Mouse (Mus musculus): Measurements from ENCODE around the gene Lcat. TPM values are rescaled to one million over a fixed set of nuclear protein-coding genes. Genes with fewer than 3 reads are reported as not detected.

Lcat gene
- total RNA-seq, 2 experiments from 2014 or later = 1.3 to 1.9 TPM

DNA sequence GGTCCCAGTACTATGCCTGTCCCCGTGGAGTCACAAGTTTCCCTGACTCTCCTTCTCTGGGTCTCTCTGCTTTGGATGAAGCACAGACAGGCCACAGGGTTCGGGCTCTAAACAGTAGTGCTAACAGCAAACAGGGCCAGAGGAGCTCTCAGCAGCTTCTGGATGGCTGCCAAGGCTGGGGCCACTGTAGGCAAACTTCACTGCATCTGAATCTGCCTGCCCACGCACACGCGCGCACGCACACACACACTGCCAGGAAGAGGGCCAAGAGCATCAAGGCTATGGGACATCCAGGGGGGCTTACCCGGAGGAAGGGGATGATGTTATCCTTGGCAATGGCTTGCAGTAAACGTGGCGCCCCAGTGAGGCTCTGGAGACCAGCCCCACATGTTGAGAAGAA is 6.2 kb upstream of the Lcat start:
- DNase-seq = peak; percentile 57 to 73

DNA sequence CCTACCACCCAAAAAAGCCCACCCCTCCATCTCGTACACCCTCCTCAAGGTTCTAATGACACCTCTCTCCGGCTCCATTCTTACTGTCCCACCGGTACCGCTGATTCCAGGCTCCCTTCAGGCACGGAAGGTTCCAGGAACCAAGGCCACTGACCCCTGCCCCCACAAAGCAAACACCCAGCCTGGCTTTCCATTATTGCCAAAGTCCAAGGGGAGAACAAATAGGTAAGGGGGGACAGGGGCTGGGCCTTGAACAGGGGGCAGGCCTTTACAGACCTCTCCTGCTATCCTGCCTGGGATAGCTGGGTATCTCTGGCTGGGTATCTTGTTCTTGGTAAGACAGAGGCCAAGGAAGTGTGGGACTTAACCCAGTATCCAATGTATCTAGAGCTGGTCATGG is 640 bp downstream of the Lcat start:
- no peak for DNase-seq

DNA sequence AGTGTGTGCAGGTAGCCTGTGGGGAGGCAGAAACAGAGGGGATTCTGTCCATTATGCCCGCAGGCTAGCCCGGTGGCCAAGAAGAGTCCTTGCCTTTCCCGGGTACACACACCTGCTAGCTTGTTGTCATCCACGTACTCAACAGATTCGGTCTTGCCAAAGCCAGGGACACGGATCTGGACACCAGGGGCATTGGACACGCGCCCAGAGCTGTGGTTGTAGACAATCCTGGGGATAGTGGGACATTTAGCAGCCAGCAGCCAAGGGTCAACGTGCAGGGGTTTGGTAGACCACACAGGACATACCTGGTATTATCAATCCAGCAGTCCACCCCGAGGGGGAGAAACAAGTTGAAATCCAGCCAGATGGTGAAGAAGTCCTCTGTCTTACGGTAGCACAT is 1.2 kb downstream of the Lcat start:
- peak in 1 of 2 experiments; percentile 36 for DNase-seq

DNA sequence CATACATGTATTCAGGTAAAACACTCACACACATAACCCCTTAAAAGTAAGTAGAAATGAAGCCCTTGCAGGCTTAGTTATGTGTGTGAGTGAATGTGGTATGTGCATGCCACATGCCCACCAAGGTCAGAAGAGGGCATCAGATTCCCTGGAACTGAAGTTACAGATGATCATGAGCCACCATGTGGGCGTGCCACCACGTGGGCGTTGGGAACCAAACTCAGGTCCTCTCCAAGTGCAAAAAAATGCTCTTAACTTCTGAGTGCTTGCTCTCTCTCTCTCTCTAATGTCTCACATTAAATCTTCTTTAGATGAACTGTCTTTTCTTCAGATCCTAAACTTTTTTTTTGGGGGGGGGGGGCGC is 4.9 kb downstream of the Lcat start, which contains the start of gene Psmb10:
Gene Psmb10, minus strand, starts transcription at position 139 of the 364 bp plus-strand sequence.
- peak; percentile 66 to 74 for DNase-seq

DNA sequence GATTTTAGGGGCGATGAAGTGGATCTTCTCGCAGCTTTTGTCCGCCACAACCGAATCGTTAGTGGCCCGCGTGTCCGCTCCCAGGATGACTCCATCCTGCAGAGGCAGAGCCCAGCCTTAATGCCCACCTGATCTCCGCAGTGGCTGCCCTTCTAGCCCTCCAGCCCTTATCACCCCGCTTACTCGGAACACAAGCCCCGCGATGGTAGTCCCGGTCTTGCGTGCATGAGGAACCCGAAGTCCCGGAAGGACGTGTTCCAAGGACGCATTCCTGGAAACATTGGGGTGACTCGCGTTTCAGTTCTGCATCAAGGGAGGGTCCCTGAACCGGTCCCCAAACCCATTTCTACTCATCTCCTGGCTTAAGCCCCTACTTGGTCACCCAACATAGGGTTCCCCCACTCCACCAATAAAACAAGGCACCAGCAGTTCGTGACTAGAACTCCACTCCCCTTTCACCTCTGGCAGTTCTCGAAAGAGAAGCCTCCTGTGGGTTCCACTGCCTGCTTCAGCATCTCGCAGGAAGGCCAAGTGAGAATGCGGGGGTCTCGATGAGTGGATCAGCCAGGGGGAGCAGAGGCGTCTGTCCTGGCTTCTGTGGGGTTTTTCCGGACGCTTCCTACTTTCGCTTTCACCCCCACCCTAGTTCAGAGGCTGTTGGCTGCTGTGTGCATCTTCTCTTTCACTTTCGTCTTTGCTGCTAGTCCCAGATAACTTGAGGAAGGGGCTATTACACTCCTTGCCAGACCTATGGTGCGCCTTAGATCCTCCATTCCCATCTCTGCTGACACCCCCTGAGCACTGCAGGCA is 5.5 kb downstream of the Lcat start:
- DNase-seq = peak; percentile 59 to 68

DNA sequence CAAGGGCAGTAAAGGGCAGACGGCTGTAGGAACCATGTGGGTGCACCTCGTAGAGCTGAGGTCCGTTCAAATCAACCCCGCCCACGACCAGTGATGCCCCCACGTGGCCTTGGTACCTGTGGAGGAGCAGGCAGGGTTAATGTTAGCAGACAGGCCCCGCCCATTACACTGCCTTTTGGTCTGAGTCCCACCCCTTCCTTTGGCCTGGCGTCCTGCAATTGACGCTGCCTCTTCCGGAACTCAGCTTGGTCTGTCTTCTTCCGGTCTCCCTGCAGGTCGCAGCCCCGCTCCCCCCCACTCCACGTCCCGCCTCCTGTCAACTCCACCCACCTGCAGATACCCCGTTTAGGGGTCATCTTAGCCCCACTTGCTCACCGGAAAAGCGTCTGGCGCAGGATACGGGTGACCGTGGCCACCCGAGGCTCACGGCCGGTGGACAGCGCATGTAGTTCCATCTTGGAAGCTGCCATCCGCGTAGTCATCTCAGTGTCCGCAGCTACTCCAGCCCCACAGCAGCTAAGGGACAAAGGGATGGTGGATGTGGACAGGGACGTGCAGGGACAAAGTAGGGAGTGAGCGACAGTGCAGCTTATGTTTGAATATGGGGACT is 6.2 kb downstream of the Lcat start:
- peak; percentile 93 to 96 for DNase-seq

DNA sequence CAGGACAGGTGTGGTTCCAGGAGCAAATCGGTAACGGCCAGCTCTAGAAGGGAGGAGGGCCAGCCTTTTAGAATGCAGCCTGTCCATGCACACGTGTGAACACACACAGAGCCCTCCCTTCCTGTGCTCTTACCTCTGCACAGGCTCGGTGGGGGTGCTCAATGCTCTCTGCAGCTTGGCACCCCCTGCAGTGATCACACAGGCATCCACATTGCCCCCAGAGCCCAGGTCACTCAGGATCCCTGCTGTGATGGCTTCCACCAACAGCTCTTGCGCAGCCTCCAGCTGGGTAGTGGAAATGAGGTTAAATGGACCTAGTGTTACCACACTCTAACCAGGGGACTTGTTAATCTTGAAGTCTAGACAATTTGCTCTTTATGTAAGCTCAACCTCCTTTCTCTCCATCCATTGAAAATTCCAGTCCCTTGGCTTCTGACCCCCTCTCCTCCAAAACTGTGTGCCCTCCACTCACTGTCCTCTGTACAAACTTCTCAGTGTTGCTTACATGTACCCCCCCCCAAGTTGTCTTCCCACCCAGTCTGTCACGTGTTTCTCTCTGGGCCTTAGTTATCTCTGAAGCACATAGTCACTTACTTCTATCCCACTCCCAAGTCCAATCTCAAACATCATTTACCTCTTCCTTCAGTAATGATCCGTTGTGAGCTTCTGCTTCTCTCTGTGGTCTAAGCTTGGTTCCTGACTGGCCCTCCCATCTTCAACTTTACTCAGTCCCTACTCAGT is 7.1 kb downstream of the Lcat start:
- DNase-seq = no peak

DNA sequence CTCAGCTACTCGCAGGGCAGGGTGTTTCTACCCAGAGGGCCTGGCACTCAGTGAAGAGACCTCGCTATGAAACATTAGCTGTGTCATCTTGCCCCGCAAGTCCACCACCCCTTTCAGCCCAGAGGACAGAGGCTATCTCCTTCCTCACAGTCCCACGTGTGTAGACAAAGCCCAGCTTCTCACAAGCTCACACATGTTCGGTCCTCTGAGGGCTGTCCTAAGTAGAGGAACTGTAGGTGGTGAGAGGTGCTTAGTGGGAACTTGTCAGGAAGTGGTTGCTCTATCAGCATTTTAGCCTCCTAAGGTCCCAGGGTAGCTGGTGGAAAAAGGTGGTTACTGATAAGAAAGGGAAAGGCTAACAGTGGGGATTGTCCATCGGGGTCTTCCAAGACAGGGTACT is 8.1 kb downstream of the Lcat start:
- DNase-seq = no peak

DNA sequence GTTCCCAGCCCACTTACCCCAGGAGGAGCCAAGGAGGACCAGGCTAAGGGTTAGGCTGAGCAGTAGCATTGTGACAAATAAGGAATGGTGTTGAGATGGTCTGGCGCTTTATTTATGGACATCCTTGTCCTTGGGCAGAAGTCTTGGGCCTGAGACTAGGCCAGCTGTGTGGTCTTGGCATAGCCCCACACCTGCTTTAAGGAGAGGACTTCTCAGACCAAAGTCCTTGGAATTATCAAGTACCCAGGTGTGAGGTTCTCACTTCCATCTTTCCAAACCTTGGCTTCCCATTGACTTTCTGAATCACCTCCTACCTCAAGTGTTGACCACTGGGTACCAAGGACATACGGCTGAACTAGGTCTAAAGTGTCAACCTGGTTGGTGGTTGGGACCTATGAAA is 9.4 kb downstream of the Lcat start, which contains the start of gene Ctrl:
Gene Ctrl, minus strand, starts transcription at position 101 of the 400 bp plus-strand sequence.
- no peak for DNase-seq

DNA sequence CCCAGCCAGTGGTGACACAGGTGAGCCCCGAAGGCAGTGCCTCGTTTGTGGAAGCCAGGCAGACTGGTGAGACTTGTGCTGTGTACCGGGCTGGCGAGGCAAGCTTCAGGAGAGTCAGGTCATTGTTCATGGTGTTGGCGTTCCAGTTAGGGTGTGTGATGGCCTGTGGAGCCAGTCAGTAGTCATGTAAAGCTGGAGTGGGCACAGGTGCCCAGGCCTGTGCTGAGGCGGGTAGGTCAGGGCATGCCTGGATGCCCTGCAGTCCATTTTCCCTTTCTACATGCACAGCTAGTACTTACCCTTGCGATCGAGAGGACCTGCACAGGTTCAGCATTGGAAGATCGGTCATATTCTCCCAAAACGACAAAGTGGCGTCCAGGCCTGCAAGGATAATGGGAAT is 10.7 kb downstream of the Lcat start:
- no peak for DNase-seq

DNA sequence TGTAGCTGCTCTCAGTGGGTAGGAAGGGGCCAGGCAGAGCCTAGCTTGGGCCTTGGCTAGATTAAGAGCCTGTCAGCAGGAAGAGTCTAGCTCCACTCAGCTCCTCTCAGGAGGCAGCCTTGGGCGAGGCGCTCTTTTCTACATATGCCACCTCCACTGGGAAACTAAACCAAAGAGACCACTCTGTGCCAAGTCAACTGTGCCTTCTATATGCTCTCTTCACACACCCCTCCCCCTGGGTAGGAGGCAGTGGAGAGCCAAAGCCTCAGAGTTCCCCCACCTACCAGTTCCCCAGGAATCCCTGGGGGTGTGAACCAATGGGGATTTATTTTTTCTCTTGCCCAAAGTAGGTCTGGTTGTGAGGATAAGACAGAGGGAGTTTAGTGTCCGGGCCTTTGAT is 11.9 kb downstream of the Lcat start:
- no peak for DNase-seq

DNA sequence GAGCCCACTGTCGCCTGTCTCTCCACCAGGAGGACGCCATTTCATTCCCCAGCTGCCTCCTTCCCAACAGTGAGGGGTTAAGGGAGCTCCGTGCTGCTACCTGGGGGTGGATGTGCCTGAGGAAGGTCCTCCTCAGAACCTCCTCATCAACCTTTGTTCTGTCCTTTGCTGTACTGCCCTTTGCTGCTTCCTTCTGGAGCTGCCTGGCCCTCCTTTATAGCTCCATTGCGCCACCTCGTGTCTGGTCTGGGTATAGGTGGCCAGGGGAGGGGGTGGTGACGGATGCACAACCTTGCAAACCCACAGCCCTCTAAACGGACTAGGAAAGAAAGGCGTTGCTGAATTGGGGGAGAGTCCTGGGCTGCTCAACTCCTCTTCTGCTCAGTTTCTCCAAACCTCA is 12.6 kb downstream of the Lcat start:
- DNase-seq = peak; percentile 88 to 90

DNA sequence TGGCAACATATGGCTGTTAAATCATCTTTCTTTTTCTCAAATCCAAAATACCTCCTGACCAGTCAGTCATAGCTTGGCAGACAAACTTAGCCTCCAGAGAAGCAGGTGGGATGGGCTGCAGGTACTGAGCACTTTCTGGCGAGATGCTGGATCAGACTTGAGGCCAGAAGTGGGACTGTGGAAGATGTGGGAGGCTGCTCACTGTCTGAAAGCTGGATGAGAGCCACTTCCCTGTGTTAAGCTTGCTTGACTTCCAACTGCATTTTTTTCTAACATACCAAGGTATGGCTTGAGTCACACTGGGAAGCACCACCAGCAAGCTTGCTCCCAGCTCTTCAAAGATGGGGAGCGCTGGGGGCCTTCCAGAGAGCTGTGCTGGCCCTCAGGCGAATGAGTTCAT is 18.1 kb downstream of the Lcat start:
- DNase-seq = no peak

DNA sequence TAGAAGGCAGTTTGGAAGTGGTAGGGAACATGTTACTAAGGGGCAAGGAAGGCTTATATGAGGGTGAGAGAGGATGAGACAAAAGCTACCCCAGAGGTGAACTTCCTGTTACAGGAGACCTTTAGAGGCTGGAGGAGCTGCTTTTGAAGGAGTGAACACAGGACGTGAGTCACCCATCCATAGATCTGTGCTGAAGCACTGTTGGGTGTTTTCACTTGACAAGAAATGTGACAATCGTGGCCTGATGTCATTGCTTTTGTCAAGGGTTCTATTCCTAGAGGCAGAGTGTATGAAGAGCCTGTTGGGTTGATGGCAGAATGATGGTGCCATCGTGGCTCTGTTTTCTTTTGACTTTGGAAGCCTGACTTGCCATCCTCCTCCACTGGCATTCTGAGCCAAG is 23.8 kb downstream of the Lcat start:
- no peak for DNase-seq

DNA sequence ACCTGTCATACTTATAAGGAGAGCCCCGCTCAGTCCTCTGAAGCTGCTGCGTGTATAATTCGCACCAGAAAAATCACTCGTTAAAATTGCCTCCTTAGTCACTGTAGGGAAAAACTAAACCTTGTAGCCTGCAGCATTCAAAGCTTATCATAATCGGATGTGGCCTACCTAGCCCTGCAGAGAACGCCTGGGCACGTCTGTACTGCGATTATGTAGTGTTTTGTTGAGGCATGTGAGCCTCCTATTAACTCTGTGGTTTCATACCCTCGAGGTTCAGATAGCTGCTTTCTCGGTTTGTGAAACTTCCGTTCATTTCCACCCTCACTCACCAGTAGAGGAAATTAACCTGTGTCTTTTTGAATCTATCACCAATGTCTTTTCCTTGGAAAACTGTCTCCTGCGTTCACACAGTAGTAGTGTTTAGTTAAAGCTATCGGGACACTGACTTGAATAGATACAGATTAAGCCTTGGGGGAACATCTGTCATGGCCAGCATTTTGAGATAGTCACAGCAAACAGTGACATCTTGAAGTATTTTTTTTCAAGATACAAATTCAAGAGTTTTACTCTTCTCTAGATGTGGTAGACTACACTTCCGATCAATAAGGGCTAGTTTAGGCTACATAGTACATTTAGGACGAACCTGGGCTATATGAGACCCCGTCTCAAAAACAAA is 42.1 kb downstream of the Lcat start:
- DNase-seq = no peak

DNA sequence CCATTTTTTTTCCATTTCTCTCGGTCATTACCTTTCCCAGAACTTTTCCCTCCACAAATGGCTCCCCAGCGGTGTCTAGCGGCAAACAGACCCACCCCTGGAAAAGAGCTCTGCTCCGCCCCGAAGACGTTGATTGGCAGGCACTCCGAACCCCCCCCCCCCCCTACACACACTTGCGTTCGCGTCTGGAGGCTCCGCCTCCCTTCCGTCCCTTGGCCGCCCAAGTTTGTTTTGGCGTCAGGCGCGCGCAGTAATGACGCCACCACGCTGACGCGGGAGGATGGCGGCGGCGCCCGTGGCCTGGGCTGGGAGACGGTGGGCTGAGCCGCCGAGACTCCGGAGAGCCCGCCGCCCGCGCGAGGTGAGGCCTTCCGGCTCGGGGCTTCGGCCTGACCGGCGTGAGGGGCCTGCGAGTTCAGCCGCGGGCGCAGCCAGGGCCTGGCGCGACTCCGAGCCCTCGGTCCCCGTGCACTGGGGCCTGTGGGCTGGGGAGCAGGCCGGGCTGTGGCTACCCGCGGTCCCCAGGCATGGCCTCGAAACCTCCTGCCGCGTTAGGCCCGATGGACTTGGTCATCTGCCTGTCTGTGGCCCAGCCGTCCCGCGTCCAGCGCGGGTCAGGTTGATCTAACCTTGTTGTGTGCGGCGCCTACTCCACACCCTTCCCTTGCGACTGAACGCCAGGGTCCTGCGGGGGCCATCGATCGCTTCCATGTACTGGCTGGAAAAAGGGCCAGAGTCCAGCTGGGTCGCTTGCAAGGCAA is 42.8 kb downstream of the Lcat start, which contains the start of gene Pskh1:
Gene Pskh1, plus strand, starts transcription at position 262 of the 761 bp plus-strand sequence.
- DNase-seq = peak; percentile 94

DNA sequence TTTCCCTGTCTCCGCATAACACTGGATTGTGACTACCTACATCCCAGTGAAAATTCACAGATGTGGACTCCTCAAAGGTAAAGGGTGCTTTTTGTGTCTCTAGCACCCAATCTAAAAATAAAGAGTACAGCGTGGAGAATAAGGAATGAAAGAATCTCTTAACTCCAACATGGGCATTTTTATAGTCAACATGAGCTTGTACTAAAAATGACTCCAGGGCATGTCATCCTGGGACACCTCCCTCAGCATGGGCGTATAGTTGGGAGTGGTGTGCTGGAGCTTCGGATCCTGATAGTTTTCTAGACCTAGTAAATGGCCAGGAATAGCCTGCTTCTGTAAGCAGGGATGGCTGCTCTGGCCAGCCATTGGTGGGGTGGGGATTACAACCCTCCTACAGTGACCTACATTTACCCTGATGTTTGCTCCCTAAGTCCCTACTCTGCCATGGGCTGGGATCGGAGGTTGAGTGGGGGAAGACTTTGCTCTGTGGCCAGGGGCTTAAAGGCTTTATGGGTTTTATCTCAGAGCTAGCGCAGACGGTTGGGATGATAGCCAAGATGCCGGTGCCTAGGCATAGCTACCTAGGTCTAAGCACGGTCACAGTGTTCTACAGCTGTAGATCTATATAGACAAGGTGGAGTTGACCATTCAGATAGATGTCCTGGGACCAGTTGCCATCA is 45.2 kb downstream of the Lcat start:
- DNase-seq = no peak

DNA sequence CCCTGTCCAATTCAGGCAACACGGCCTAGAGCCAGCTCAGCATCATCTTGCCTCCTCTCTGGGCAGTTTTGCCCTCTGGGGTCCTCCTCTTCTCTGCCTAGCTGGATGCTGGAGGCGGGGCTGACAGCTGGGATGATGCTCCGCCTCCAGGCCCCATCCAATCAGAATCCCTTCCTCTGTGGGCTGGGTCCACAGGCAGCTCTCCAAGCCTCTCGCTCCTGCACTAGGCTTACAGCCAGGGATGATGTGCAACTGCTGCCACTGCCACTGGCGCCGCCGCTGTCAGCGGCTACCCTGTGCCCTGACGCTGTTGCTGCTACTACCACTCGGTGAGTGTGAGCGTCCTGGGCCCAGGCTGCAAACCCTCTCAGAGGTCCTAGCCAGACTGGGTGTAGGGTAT is 49.8 kb downstream of the Lcat start, which contains the start of gene Nrn1l:
Gene Nrn1l, plus strand, starts transcription at position 229 of the 400 bp plus-strand sequence.
- DNase-seq = peak; percentile 77 to 83

DNA sequence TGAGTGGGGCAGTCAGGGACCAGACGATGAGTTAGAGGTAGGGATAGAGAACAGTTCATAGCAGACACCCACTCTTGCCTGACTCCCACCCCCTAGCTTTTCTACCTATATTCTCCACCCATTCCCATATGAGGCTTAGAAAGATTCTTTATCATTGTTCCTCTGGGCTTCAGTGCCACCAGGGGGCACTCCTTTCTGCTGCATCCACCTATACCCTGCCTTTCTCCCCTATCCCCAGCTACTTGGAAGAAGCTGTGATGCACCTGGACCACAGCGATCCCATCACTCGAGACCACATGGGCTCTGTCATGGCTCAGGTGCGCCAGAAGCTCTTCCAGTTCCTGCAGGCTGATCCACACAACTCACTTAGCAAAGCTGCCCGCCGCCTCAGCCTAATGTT is 50.8 kb downstream of the Lcat start:
- DNase-seq = peak; percentile 21 to 45

DNA sequence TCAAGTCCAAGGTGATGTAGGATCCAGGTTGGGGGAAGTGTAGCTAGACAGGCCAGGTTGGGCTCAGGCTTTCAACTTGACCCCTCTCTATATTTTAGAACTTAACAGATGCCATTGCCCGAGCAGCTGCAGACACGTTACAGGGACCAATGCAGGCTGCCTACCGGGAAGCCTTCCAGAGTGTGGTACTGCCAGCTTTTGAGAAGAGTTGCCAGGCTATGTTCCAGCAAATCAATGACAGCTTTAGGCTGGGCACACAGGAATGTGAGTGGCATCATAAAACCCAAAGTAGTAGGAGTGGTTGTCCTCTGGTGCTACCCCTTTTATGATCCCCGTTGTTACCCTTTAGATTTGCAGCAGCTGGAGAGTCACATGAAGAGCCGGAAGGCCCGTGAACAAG is 52.3 kb downstream of the Lcat start:
- DNase-seq = no peak
